Mouse (Mus musculus): ENCODE results near the gene Msh3.

DNA sequence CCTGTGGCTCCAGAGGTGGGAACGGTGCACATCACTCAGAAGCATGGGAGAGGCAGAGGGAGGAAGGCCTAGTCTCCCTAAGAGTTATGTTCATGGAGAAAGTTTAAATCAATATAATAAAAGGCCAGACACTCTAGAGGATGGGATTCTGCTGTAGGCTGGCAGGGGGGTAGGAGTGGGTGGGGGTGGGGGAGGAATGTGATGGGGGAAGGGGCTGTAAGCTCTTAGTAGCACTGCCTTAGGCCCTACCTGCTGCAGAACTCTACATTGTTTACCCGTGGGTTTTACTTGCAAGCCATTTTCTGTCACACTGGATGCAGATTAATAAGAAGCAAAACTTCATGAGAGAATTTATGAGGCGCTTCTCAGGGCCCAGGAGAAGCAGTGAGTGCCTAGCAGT lies 135.0 kb downstream of the Msh3 start:
- TF ChIP-seq CTCF (IDR thresholded peaks at IDR 0.05; ENCODE audit: low read depth, low read length) (no peak), POLR2A (IDR thresholded peaks at IDR 0.05; ENCODE audit: insufficient read depth, low read length) (no peak)

Measured in ES-Bruce4 (cell line).